Mouse (Mus musculus) thymus, postnatal 4 days (tissue): ENCODE measurements around the gene Cmah.

Experiments
- DNase-seq: peaks from one replicate; pipeline ENCODE4 v3.0.0; 2021

Cmah gene

GRCm38 (mm10) chr13:24485964-24486363 is 158.8 kb downstream of the Cmah start:
- DNase-seq = no peak

DNA sequence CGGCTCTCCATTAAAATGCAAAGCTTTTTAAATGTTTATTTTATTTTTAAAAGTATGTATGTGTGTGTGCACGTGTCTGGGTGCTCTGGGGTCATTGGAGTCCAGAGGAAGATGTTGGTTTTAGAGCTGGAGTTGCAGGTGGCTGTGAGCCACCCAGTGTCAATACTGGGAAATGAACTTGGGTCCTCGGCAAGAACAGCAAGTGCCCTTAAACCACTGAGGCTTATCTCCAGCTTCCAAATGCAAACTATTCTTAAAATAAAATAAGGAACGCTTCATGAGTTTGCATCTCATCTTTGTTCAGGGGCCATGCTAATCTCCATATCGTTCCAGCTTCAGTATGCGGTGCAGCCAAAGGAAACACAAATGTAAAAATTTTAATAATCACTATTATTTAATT is 159.2 kb downstream of the Cmah start:
- DNase-seq = no peak

- DNase-seq = no peak
Observed at GRCm38 (mm10) chr13:24487061-24487460, 159.9 kb downstream of the Cmah start.

GRCm38 (mm10) chr13:24487546-24487945 is 160.3 kb downstream of the Cmah start:
- no peak for DNase-seq

GRCm38 (mm10) chr13:24488526-24489070 is 161.4 kb downstream of the Cmah start:
- DNase-seq = no peak

DNA sequence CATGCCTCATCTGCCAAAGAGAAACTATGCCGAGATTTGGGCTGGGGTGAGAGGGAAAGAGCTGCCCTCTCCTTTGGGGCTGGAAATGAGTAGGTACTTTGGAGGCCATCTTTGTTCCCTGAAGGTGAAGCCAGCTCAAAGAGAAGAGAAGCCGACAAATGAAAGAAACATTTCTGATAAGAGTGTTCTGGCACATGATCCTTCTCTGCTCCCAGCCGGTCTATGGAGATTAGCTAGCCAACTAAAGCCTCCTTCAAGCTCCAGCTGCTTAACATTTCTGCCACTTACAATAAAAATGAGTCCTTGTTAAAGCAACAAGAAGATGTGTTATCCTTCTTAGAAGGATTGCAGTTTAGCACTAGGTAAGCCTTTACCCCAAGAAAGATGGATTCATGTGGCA is 162.3 kb downstream of the Cmah start:
- no peak for DNase-seq

DNA sequence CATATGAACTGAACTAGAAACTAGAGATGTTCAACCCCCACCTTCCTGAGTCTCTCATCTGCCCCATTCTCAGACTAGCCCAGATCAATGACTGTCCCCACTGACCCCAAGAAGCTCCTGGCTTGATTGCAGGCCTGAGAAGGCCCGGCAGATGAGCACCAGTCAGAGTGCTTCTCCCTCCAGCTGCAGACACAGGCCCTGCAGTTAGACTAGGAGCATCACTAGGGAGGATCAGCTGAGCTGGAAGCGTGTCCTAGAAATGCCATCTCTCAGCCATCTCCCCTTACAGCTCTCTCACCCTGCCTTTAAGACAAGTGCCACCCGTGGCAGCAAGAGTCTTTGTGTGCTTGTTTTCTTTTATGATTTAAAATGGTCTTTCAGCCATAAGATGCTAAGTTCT is 162.8 kb downstream of the Cmah start:
- DNase-seq = no peak

DNA sequence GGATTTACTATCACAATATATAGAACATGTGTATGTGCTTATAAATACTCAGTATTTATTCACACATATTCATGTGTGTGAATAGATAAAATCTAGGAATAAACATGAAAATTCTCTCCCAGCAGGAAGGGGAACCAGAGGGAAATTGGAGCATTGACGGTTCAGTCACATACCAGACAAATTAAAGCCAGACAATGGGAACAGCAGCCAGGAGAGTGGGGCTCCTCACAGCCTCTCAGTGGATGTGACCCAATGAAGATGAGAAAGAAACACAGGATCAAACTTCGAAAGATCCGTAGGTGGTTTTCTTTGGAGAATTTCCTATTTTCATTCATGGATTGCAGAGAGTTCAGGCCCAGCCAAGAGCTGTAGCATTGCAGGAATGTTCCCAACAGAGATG is 163.9 kb downstream of the Cmah start:
- no peak for DNase-seq

DNA sequence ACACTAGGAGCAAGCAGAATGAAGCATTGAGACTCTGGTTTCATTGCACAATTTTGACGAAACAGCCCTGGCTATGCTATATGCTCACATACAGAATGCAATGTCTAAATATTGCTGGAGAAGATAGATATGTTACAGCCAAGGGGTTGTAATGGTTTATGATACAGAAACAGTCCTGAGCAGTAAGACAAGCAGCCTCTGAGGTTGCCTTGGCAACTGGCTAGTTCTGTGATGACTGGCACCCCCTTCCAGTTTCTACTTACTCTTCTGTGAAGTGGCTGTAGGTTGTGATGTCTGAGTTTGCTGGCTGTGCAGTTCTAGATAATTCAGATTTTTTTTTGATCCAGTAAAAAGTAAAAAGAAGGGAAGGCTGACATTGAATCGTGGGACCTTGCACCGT is 166.6 kb downstream of the Cmah start:
- DNase-seq = no peak

DNA sequence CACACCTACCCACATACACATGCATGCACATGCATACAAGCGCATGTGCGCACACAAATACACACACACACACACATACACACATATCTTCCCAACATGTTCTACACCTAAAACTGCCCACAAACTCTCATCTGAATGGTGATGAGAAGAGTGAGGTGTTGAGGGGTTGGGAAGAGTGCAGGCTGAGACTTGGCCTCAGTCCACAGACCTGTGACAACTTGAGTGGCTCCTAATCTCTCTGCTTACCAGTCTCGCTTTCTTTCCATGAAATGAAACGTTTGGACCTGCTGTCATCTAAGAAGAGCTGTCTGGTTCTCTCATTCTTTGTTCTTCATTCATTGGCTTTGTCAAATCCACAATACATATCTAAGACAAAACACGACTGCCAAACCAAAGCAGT is 169.1 kb downstream of the Cmah start:
- no peak for DNase-seq

DNA sequence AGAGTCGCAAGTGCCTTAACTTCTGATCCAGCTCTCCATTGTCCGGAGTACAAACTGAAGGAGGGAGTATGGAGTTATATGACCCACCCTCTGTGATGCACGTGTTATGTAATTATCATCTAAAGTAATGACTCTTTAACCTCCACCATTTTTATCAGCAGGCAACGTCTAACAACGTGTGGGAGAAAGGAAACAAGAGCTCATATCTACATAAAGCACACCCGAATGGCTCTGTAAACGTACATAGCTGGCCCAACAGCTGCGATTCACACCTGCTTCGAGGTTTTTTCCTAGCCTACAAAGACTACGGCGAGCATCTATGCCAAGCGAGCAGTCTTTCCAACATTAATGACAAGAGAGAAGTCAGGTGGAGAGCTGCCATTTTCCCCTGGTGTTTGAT is 169.8 kb downstream of the Cmah start:
- DNase-seq = peak; percentile 40

DNA sequence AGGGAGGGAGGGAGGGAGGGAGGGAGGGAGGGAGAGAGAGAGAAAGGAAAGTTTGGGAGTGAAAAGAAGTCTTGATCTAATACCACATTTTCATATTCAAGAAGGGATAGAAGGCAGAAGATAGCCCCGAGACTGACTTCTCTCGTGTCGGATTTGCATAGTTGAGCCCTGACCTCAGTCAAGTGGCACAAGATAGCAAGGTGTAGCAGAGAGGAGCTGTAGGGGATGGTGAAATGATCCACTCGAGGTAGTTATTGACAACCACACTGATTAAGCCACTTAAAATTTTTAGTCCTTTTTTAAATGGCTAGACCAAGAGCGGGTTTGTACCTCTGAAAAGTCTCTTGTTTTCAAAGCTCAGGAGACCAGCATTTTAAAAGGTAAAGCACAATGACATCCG is 171.1 kb downstream of the Cmah start:
- no peak for DNase-seq

DNA sequence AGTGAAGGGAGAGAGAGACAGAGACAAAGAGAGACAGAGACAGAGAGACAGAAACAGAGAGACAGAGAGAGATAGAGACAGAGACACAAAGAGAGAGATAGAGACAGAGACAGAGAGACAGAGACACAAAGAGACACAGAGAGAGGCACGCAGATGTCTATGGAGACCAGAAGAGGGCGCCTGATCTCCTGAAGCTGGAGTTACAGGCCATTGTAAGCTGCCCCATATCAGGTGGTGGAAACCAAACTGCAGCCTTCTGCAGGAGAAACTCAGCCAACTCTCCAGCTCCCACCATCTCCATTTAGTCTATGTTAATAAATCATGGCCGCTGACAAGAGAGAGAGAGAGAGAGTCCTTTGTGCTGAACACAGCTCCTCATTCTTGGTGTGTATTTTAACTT is 172.3 kb downstream of the Cmah start:
- peak; percentile 59 for DNase-seq

- DNase-seq = peak; percentile 50
Observed at GRCm38 (mm10) chr13:24501179-24501905, 174.1 kb downstream of the Cmah start.

GRCm38 (mm10) chr13:24501919-24502318 is 174.7 kb downstream of the Cmah start:
- DNase-seq = no peak

DNA sequence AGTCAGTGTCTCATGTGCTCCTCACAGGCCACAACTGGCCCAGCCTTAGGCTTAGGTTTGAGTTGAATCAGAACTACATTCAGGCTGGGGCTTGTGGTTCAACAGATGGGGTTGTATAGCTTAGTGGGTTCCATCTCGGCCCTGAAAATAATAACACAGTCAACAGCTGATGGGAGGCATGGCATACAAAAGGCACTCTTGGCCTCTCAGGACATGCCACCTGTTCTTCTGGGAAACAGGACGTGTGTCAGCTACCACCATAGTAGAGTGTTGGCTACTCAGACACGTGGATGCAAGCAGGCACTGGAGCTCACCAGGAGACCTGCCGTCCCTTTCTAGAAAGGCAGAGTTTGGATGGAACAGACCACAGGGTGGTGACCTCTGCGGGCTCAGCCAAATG is 178.6 kb downstream of the Cmah start:
- DNase-seq = no peak

DNA sequence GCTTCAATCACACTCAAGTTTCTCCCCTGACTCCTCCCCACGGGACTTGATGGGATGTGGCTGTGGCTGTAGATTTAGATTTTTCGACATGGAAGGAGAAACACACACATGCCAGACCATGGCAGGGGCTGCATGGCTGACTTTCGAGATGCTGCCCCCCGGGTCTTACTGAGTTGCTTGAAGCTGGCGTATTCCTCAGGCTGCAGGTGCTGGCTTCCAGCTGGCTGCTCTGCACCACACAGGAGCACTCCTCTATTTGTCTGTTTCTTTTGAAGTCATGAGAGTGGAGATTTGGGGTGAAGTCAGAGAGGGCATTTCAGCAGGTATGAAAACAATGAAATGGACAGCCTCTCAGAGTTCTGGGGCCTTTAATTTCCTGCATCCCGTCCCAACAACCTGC is 180.0 kb downstream of the Cmah start:
- peak; percentile 62 for DNase-seq

- DNase-seq = no peak
Observed at GRCm38 (mm10) chr13:24508917-24509316, 181.7 kb downstream of the Cmah start.

- DNase-seq = no peak
Observed at GRCm38 (mm10) chr13:24511367-24511766, 184.2 kb downstream of the Cmah start.

DNA sequence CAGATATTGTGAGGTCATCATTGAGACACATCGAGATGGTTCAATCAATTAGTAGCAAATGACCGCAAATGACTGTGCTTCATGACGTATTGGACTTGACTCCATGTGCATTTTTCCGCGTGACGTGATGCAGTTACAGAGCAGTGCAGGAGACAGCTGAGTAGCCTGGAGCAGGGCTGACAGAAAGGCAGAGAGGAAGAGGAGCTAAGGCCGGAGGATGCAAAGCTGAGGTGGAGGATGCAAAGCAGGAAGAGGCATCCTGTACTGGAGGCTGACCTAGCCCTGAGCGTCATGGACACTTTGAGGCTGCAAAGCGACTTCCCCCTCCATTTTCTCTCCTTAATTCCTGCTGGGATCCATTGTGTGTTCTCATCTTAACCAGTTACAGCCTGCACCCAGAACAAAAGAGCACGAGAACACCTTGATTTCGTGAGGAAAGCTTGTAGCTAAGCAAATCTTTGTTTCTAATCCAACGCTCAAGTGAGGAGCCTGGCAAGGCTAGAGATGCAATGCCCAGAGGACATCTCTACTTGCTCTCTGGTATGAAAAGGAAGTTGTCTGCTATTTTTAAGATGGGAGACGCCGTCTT is 184.8 kb downstream of the Cmah start:
- no peak for DNase-seq

GRCm38 (mm10) chr13:24513717-24514116 is 186.5 kb downstream of the Cmah start:
- DNase-seq = no peak

GRCm38 (mm10) chr13:24515101-24515675 is 188.0 kb downstream of the Cmah start:
- no peak for DNase-seq

DNA sequence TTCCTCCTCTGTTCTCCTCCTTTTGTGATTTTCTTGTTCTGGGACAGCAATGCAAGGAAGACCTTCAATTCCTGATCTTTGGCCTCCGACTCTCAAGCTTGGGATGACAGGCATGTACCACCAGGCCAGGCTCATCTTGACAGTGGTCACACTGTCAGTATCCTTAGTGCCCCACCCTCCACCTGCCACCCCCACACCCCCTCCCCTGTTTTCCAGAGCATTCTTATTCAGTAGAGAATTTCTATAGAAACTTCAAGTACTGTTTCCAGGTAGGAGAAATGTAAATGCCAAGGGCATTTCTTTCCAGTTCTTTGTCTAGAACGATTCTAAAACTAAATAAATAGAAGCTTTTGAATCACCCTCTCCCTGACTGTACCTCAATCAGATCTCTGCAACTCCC is 190.6 kb downstream of the Cmah start:
- DNase-seq = no peak

DNA sequence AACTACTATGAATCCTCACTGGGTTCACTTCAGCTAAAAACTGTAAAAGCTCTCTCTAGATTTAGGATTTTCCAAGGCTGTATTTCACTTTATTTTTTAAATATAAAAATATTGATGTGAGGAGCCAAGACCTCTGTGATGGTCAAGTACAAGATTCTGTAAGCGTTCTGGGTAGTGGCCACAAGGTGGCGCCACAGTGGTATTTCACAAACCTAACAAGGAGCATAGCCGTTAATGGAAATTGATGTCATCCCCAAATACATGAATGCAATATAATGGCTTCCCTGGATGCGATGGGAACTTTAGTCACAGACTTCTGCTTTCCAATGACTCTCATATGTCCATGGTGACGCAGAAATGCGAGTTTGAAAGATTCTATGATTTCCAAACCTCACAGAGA is 191.7 kb downstream of the Cmah start:
- peak; percentile 76 for DNase-seq
